8 mouse cellular contexts compared by ENCODE assay signal in the genomic region with DNA sequence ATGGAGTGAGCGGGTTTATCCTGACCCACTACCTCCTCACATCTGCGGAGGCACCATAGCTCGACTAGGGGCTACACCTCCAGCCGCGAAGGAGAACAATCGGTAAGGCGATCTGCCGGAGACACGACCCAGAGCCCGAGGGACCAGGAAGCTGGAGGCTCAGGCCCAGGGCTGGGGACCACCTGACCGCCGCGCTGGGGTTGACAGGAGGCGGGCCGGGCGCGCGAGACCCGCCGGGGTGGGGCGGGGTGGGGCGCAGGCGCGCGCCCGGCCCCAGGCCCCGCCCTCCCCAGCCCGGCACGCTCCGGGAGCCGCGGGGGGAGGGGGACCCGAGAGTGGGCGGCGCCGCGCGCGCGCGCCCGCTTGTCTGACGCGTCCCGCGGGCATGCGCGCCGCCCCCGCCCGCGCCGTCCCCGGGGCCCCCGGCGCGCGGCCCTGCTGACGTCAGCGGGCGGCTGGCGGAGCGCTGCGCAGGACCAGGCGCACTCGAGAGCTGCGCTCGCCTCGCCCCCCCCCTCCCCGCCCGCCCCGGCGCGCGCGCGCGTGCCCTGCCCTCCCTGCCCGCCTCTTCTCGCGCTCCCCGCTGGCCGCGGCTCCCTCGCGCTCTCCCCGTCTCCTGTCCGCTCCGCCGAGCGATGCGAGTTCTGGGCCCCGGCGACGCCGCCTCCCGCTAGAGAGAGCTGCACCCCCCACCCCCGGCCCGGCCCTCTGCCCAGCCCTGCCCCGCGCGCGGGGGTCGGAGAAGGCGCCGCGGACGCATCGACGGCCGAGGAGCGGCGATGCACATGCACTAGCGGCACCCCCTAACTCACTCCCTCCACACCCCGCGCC. TPM values are rescaled to one million over a fixed set of nuclear protein-coding genes. Genes with fewer than 3 reads are reported as not detected.
DNase-seq lines count a peak whose midpoint lies in the region; ATAC-seq and TF ChIP-seq lines count a peak whose summit lies in the region.

No protein-coding gene starts in this region.

- peak overlapping the region; percentile 94 for H3K9ac ChIP-seq in hindbrain, postnatal 0 days (replicated peaks; ENCODE audit: low read length)

- WGBS in hindbrain, postnatal 0 days, result under 1% methylated on average over 66 of the region's 116 CpGs

- no peaks in the 10 kb centered on the region for H3K36me3 ChIP-seq in hindbrain, postnatal 0 days (ENCODE audit: insufficient read depth, low read length)

- no peak for TF ChIP-seq CTCF in hindbrain, postnatal 0 days (IDR thresholded peaks at IDR 0.05; ENCODE audit: low read depth)

- H3K9me3 ChIP-seq in hindbrain, postnatal 0 days (ENCODE audit: low read length), result no peaks in the 10 kb centered on the region

- H3K4me3 ChIP-seq in hindbrain, postnatal 0 days (ENCODE audit: low read length), result peak overlapping the region; percentile 90

- peak overlapping the region; percentile 97 for H3K27ac ChIP-seq in hindbrain, postnatal 0 days

- peak; percentile 86 to 90 for DNase-seq in adrenal gland, adult 18-20 months (ENCODE audit: low spot score in 2 of 2)
- DNase-seq in cerebellum, postnatal 4 days (ENCODE audit: low spot score in 2 of 2), result peak; percentile 79 to 93
- peak; percentile 76 to 79 for DNase-seq in gastrocnemius, adult 8-10 months (ENCODE audit: low spot score in 2 of 2)
- peak; percentile 97 for DNase-seq in hindbrain, postnatal 0 days (ENCODE audit: low spot score)
- DNase-seq in left cerebral cortex, adult 9 months (ENCODE audit: low spot score in 2 of 2), result peak; percentile 71 to 79
- DNase-seq in right cerebral cortex, postnatal 4 days, result peak; percentile 96

- H3K27me3 ChIP-seq in hindbrain, postnatal 0 days (ENCODE audit: insufficient read depth, low read length), result no peaks in the 10 kb centered on the region

- ATAC-seq in hindbrain, postnatal 0 days, result peak; percentile 91
- peak; percentile 75 for ATAC-seq in megakaryocyte-erythroid progenitor cell, adult 5-6 weeks (replicated peaks; ENCODE audit: low FRiP score, low TSS enrichment, poor library complexity, severe bottlenecking)
- ATAC-seq in monocyte, adult 5-6 weeks (replicated peaks; ENCODE audit: insufficient number of reproducible peaks, low FRiP score, low TSS enrichment, poor library complexity, severe bottlenecking), result no peak

- H3K4me2 ChIP-seq in hindbrain, postnatal 0 days (ENCODE audit: low read depth, low read length), result peak overlapping the region; percentile 92

- peaks cover 3% of the 10 kb centered on the region; the same call in 1 of the 2 replicates for H3K4me1 ChIP-seq in hindbrain, postnatal 0 days (ENCODE audit: insufficient read depth, low read length)

RNA-seq across cellular contexts. Expression of a gene that starts 0.5 kb away (rescaled TPM):
- 10 to 100 TPM; 32.5 to 52.8 TPM for total RNA-seq in adrenal gland, adult 18-20 months (2021)
- 1 to 10 TPM; 3.5 to 5.0 (median 4.5) TPM for total RNA-seq in gastrocnemius, adult 8-10 months (2022)
- total RNA-seq in hindbrain, postnatal 0 days (2014; rRNA removed), result 291 and 301 TPM in 2 replicates
- 230 and 244 TPM in 2 replicates for polyA plus RNA-seq in hindbrain, postnatal 0 days (2015; fragmentation: Nextera tagmentation; extraction: Ambion mirVana)
- not detected in 2 replicates for total RNA-seq in megakaryocyte-erythroid progenitor cell, adult 5-6 weeks (2014; fragmentation: Nextera tagmentation)
- total RNA-seq in megakaryocyte-erythroid progenitor cell, adult 5-6 weeks (2017), result not detected in 2 replicates
- total RNA-seq in monocyte, adult 5-6 weeks (2017), result 0.48 TPM in 1 of 3 replicates, not detected in the others

Comparison
In these comparisons a context has a peak if more than half of its experiments do, and no peak if none do; other contexts are left out.
1. RNA of a gene that starts 0.5 kb away (total RNA-seq): 291 to 301 TPM in hindbrain, postnatal 0 days and 32.5 to 52.8 TPM in adrenal gland, adult 18-20 months; 3.5 to 5.0 TPM in gastrocnemius, adult 8-10 months, 0.48 TPM in monocyte, adult 5-6 weeks and not detected in megakaryocyte-erythroid progenitor cell, adult 5-6 weeks; every median in the first group is over 4 times any median in the second.
2. Peak in every context shown above with its lines, with median percentiles within 50 percentile points of each other: DNase-seq.